Mouse (Mus musculus) embryonic stem cell, embryonic (primary cell): ENCODE measurements at regions not wholly inside any gene's neighbourhood (a gene's known extent, or its start where the extent isn't known, plus 50 kb on each side); places are given as distances from the start of the nearest gene placed in this dataset.

Experiments
- CTCF ChIA-PET, 4 experiments: fragments of 300-600 bp in 2 of 4; fragments of 350-600 bp in 2 of 4; sonication (Branson Sonifier 250); formaldehyde crosslinking; loops; one replicate each; lab custom pipeline; 2022; ENCODE audit warnings: inconsistent platforms in 2 of 4; lab: Charles Lee
- POLR2A ChIA-PET, 4 experiments: fragments of 300-600 bp in 2 of 4; fragments of 350-600 bp in 2 of 4; sonication (Branson Sonifier 250); formaldehyde crosslinking; loops; one replicate each; lab custom pipeline; 2022; ENCODE audit warnings: antibody characterized with exemption in 4 of 4, inconsistent platforms in 1 of 4; lab: Charles Lee

DNA sequence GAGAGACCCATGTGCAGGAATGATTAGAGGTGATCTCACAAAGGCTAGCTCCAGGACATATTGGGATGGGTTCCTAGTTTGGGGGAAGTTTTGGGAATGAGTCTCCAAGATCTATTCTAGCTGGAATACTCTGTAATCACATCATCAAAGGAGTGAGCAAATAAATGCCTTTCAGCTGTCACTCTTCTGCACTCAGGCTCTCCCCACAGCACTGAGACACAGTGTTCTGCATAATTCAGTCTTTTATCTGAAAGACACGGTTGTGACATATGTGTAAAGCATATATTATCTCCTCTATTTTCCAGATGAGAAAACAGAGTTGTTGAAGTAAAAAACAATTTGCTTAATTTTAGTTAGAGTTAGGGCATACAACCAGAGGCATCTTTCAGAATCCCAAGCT, 457.3 kb upstream of the Isx start:
- ChIA-PET POLR2A (interaction anchor here in 1 of 4 experiments (0.6 kb wide), 1 partner anchor 44 kb away, joined by 3 read pairs; no protein-coding TSS in a partner anchor), CTCF (no interaction called here)
